Mouse (Mus musculus): ENCODE measurements at regions not wholly inside any gene's neighbourhood (a gene's known extent, or its start where the extent isn't known, plus 50 kb on each side); places are given as distances from the start of the nearest gene placed in this dataset.
A peak's percentile ranks its signal among the peaks of the same experiment; 100 is the strongest.
"Not testable (repeated sequence)": the region's sequence is repeated elsewhere in the genome, so short reads cannot be mapped to it uniquely, and the experiment has no call there.

DNA sequence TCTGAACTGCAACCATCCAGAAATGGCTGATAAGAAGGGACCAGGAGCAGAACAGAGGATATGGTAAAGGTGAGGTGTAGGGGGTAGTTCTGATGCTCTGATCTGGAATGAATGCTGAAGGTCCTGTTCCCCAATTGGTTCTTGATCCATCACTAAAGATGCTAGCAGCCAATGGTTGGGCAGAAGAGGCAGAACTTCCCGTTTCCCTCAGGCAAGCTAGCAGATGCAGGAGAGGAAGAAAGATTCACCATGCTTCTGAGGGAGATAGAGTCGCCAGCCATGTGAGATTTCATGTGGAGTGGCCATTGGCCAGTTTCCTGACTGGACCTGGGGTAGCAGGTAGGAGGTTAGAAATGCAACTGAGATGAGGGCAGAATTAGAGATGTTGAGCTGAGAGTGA is 394.6 kb downstream of the Ptpru start:
- ATAC-seq (ENCODE audit: insufficient number of reproducible peaks, insufficient read depth, low FRiP score, low read depth): no peak
- Histone ChIP-seq H3K27me3 (ENCODE audit: control insufficient read depth, insufficient read depth, low read length) (no peaks in the 10 kb centered on the region), H3K9me3 (ENCODE audit: control insufficient read depth, low read depth, low read length) (no peaks in the 10 kb centered on the region), H3K27ac (ENCODE audit: low read length) (no peak overlapping the region), H3K4me1 (ENCODE audit: control insufficient read depth, insufficient read depth, low read length) (no peaks in the 10 kb centered on the region), H3K4me3 (ENCODE audit: low read depth, low read length) (no peak overlapping the region), H3K9ac (replicated peaks; ENCODE audit: low read depth, low read length) (no peak overlapping the region), H3K4me2 (replicated peaks; ENCODE audit: low read depth, low read length) (no peak overlapping the region), H3K36me3 (ENCODE audit: control insufficient read depth, insufficient read depth, low read length) (no peaks in the 10 kb centered on the region)
- 63% methylated on average over 2 of the region's 2 CpGs for WGBS

- not testable (repeated sequence) for H3K9me3 ChIP-seq (ENCODE audit: control insufficient read depth, low read depth, low read length); ATAC-seq (ENCODE audit: insufficient number of reproducible peaks, insufficient read depth, low FRiP score, low read depth); H3K4me1 ChIP-seq (ENCODE audit: control insufficient read depth, insufficient read depth, low read length); H3K4me2 ChIP-seq (replicated peaks; ENCODE audit: low read depth, low read length); H3K36me3 ChIP-seq (ENCODE audit: control insufficient read depth, insufficient read depth, low read length); H3K27me3 ChIP-seq (ENCODE audit: control insufficient read depth, insufficient read depth, low read length); H3K27ac ChIP-seq (ENCODE audit: low read length); H3K9ac ChIP-seq (replicated peaks; ENCODE audit: low read depth, low read length); H3K4me3 ChIP-seq (ENCODE audit: low read depth, low read length)
- WGBS: 65% methylated on average over 1 of the region's 1 CpGs
These were observed 387.8 kb downstream of the Ptpru start for GRCm38 (mm10) chr4:131450296-131450695.

DNA sequence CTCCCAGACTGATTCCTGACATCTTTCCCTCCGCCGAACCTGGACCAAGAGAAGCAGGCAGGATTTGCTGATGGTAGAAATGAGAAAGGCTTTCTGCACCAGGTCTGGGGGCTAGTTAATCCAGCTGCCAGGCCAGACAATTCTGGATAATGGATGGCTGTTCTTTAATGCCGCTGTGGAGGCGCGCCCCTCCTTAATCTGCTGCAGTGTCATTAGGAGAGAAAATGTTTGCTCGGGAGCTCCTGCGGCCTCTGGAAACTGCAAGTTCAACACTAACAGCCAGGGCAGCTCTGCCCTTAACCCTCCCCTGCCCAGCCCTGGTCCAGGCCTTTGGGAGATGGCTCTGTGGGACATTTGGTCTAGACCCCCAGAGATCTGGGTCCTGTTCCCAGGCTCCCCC is 380.5 kb downstream of the Ptpru start:
- no peaks in the 10 kb centered on the region for H3K9me3 ChIP-seq (ENCODE audit: control insufficient read depth, low read depth, low read length)
- H3K27ac ChIP-seq (ENCODE audit: low read length): no peak overlapping the region; the same call in 1 of the 2 replicates
- WGBS: 8% methylated on average over 7 of the region's 7 CpGs
- no peak overlapping the region for H3K9ac ChIP-seq (replicated peaks; ENCODE audit: low read depth, low read length)
- no peak overlapping the region for H3K4me3 ChIP-seq (ENCODE audit: low read depth, low read length)
- no peaks in the 10 kb centered on the region for H3K36me3 ChIP-seq (ENCODE audit: control insufficient read depth, insufficient read depth, low read length)
- H3K4me1 ChIP-seq (ENCODE audit: control insufficient read depth, insufficient read depth, low read length): peaks cover 26% of the 10 kb centered on the region; the same call in 1 of the 2 replicates
- H3K4me2 ChIP-seq (replicated peaks; ENCODE audit: low read depth, low read length): no peak overlapping the region
- H3K27me3 ChIP-seq (ENCODE audit: control insufficient read depth, insufficient read depth, low read length): no peaks in the 10 kb centered on the region
- 0 out of 2 replicates have a peak, but pooled peaks have one; percentile 44 for ATAC-seq (ENCODE audit: insufficient number of reproducible peaks, insufficient read depth, low FRiP score, low read depth)

GRCm38 (mm10) chr4:131459746-131460145 is 378.3 kb downstream of the Ptpru start:
- no peak for ATAC-seq (ENCODE audit: insufficient number of reproducible peaks, insufficient read depth, low FRiP score, low read depth)
- H3K27ac ChIP-seq (ENCODE audit: low read length): no peak overlapping the region
- no peak overlapping the region for H3K4me3 ChIP-seq (ENCODE audit: low read depth, low read length)
- H3K9me3 ChIP-seq (ENCODE audit: control insufficient read depth, low read depth, low read length): no peaks in the 10 kb centered on the region
- no peaks in the 10 kb centered on the region for H3K36me3 ChIP-seq (ENCODE audit: control insufficient read depth, insufficient read depth, low read length)
- H3K4me1 ChIP-seq (ENCODE audit: control insufficient read depth, insufficient read depth, low read length): peaks cover 26% of the 10 kb centered on the region; the same call in 1 of the 2 replicates
- no peaks in the 10 kb centered on the region for H3K27me3 ChIP-seq (ENCODE audit: control insufficient read depth, insufficient read depth, low read length)
- no peak overlapping the region for H3K9ac ChIP-seq (replicated peaks; ENCODE audit: low read depth, low read length)
- H3K4me2 ChIP-seq (replicated peaks; ENCODE audit: low read depth, low read length): no peak overlapping the region
- 66% methylated on average over 5 of the region's 5 CpGs for WGBS

- Histone ChIP-seq H3K9ac (replicated peaks; ENCODE audit: low read depth, low read length) (no peak overlapping the region), H3K4me1 (ENCODE audit: control insufficient read depth, insufficient read depth, low read length) (peaks cover 26% of the 10 kb centered on the region; the same call in 1 of the 2 replicates), H3K4me2 (replicated peaks; ENCODE audit: low read depth, low read length) (no peak overlapping the region), H3K9me3 (ENCODE audit: control insufficient read depth, low read depth, low read length) (no peaks in the 10 kb centered on the region; the same call in 1 of the 2 replicates), H3K4me3 (ENCODE audit: low read depth, low read length) (no peak overlapping the region), H3K27ac (ENCODE audit: low read length) (no peak overlapping the region), H3K36me3 (ENCODE audit: control insufficient read depth, insufficient read depth, low read length) (no peaks in the 10 kb centered on the region), H3K27me3 (ENCODE audit: control insufficient read depth, insufficient read depth, low read length) (no peaks in the 10 kb centered on the region)
- 57% methylated on average over 4 of the region's 4 CpGs for WGBS
- no peak for ATAC-seq (ENCODE audit: insufficient number of reproducible peaks, insufficient read depth, low FRiP score, low read depth)
These were observed 376.8 kb downstream of the Ptpru start for GRCm38 (mm10) chr4:131461312-131461711.

- Histone ChIP-seq H3K9ac (replicated peaks; ENCODE audit: low read depth, low read length) (no peak overlapping the region), H3K4me1 (ENCODE audit: control insufficient read depth, insufficient read depth, low read length) (peaks cover 25% of the 10 kb centered on the region; the same call in 1 of the 2 replicates), H3K27me3 (ENCODE audit: control insufficient read depth, insufficient read depth, low read length) (no peaks in the 10 kb centered on the region), H3K27ac (ENCODE audit: low read length) (no peak overlapping the region), H3K4me2 (replicated peaks; ENCODE audit: low read depth, low read length) (no peak overlapping the region), H3K4me3 (ENCODE audit: low read depth, low read length) (no peak overlapping the region), H3K9me3 (ENCODE audit: control insufficient read depth, low read depth, low read length) (no peaks in the 10 kb centered on the region; the same call in 1 of the 2 replicates), H3K36me3 (ENCODE audit: control insufficient read depth, insufficient read depth, low read length) (no peaks in the 10 kb centered on the region)
- ATAC-seq (ENCODE audit: insufficient number of reproducible peaks, insufficient read depth, low FRiP score, low read depth): no peak
- 75% methylated on average over 7 of the region's 7 CpGs for WGBS
These were observed 376.4 kb downstream of the Ptpru start for GRCm38 (mm10) chr4:131461728-131462127.

DNA sequence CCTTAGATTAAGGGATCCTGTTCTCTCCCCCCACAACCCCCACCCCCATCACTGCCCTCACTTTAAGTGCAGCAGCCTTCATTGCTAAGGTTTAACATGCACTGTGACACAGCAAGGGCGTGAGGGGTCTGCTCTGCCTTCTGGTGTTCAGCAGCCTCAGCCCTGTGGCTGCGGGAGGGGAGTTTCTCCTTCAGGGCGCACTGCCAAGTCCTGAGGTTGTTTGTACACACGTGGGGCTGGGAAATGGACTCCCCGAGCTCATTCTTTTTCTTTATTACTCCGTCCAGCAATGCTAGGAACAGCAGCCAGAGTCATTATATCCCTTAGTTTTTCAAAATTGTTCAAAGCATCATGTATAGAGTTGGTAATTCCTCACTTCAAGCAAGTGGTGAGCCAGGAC is 363.1 kb downstream of the Ptpru start:
- no peak overlapping the region for H3K4me2 ChIP-seq (replicated peaks; ENCODE audit: low read depth, low read length)
- WGBS: 36% methylated on average over 6 of the region's 6 CpGs
- no peak overlapping the region for H3K9ac ChIP-seq (replicated peaks; ENCODE audit: low read depth, low read length)
- H3K4me1 ChIP-seq (ENCODE audit: control insufficient read depth, insufficient read depth, low read length): no peaks in the 10 kb centered on the region
- no peak for ATAC-seq (ENCODE audit: insufficient number of reproducible peaks, insufficient read depth, low FRiP score, low read depth)
- H3K27ac ChIP-seq (ENCODE audit: low read length): no peak overlapping the region
- no peak overlapping the region for H3K4me3 ChIP-seq (ENCODE audit: low read depth, low read length)
- H3K36me3 ChIP-seq (ENCODE audit: control insufficient read depth, insufficient read depth, low read length): no peaks in the 10 kb centered on the region
- no peaks in the 10 kb centered on the region for H3K27me3 ChIP-seq (ENCODE audit: control insufficient read depth, insufficient read depth, low read length)
- no peaks in the 10 kb centered on the region for H3K9me3 ChIP-seq (ENCODE audit: control insufficient read depth, low read depth, low read length)

DNA sequence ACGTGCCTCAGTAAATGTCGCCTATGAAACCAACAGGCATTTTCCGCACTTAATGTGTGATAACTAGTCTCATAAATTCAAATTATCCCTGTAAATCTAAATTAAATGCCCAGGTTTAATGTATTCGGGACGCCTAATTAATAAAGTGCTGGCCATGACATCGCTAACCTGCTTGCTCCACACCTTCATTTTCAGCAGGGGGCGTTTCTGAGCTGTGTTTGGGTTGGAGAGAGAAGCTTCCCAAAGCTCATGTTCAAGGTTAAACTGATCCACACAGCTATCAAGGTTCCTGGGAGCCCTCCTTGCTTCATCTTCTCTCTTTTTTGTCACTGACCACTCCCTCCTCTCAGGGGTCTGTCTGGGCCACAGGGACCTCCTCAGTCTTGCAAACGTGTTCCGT is 359.2 kb downstream of the Ptpru start:
- WGBS: 71% methylated on average over 9 of the region's 9 CpGs

GRCm38 (mm10) chr4:131483958-131484605 is 354.0 kb downstream of the Ptpru start:
- Histone ChIP-seq H3K27me3 (ENCODE audit: control insufficient read depth, insufficient read depth, low read length) (no peaks in the 10 kb centered on the region), H3K9me3 (ENCODE audit: control insufficient read depth, low read depth, low read length) (no peaks in the 10 kb centered on the region), H3K36me3 (ENCODE audit: control insufficient read depth, insufficient read depth, low read length) (no peaks in the 10 kb centered on the region), H3K4me3 (ENCODE audit: low read depth, low read length) (no peak overlapping the region), H3K4me2 (replicated peaks; ENCODE audit: low read depth, low read length) (no peak overlapping the region), H3K9ac (replicated peaks; ENCODE audit: low read depth, low read length) (no peak overlapping the region), H3K27ac (ENCODE audit: low read length) (peak overlapping the region; percentile 35; the same call in 1 of the 2 replicates), H3K4me1 (ENCODE audit: control insufficient read depth, insufficient read depth, low read length) (peaks cover 14% of the 10 kb centered on the region)
- ATAC-seq (ENCODE audit: insufficient number of reproducible peaks, insufficient read depth, low FRiP score, low read depth): peak; percentile 11; the same call in 1 of the 2 replicates
- WGBS: 27% methylated on average over 15 of the region's 15 CpGs

More for the DNA sequence above, 359.2 kb downstream of the Ptpru start:
- Histone ChIP-seq H3K36me3 (ENCODE audit: control insufficient read depth, insufficient read depth, low read length) (no peaks in the 10 kb centered on the region), H3K4me2 (replicated peaks; ENCODE audit: low read depth, low read length) (no peak overlapping the region), H3K9ac (replicated peaks; ENCODE audit: low read depth, low read length) (no peak overlapping the region), H3K4me3 (ENCODE audit: low read depth, low read length) (no peak overlapping the region), H3K4me1 (ENCODE audit: control insufficient read depth, insufficient read depth, low read length) (peaks cover 3% of the 10 kb centered on the region; the same call in 1 of the 2 replicates), H3K27ac (ENCODE audit: low read length) (no peak overlapping the region), H3K9me3 (ENCODE audit: control insufficient read depth, low read depth, low read length) (no peaks in the 10 kb centered on the region), H3K27me3 (ENCODE audit: control insufficient read depth, insufficient read depth, low read length) (no peaks in the 10 kb centered on the region)
- no peak for ATAC-seq (ENCODE audit: insufficient number of reproducible peaks, insufficient read depth, low FRiP score, low read depth)
